Comparison of ENCODE assay signal across 14 mouse cellular contexts in genomic region chr5:130820021-130820648, GRCm38 (mm10).
DNase-seq lines count a peak whose midpoint lies in the region; ATAC-seq and TF ChIP-seq lines count a peak whose summit lies in the region.
"Had no signal": no experiment of that assay in that cellular context is flagged by ENCODE, and none has a peak within 500 bp of the region (broad histone marks: within the 10 kb centered on the region; RNA-seq: fewer than 3 reads in every experiment).

No protein-coding gene starts in this region.

- WGBS in heart, embryonic 12.5 days = 56% methylated on average over 4 of the region's 4 CpGs

- H3K27me3 ChIP-seq in heart, embryonic 12.5 days (replicated peaks) = no peaks in the 10 kb centered on the region
- H3K27me3 ChIP-seq: heart, embryonic 15.5 days; midbrain, embryonic 12.5 days had no signal

- peak; percentile 65 for TF ChIP-seq CTCF in layer of hippocampus, adult 2 months (conservative IDR thresholded peaks at IDR 0.05)

- no peak overlapping the region for H3K27ac ChIP-seq in heart, embryonic 12.5 days (ENCODE audit: poor library complexity, severe bottlenecking)
- H3K27ac ChIP-seq in layer of hippocampus, adult 2 months = peak overlapping the region; percentile 39; the same call in 1 of the 2 replicates
- H3K27ac ChIP-seq: heart, embryonic 15.5 days; midbrain, embryonic 12.5 days had no signal

- ATAC-seq in heart, embryonic 12.5 days (ENCODE audit: insufficient number of reproducible peaks, low FRiP score) = no peak
- ATAC-seq: liver, postnatal 0 days had no signal

- DNase-seq in heart, adult 11 months = peak; percentile 89
- DNase-seq in layer of hippocampus, adult 2 months (ENCODE audit: low spot score in 2 of 2) = no peak
- no peak for DNase-seq in layer of hippocampus, postnatal 10 days (ENCODE audit: low spot score in 2 of 2)
- DNase-seq in brain, adult 2 months (ENCODE audit: low read depth, low spot score) = peak; percentile 61
- peak; percentile 20 for DNase-seq in lung, postnatal 36 days
- DNase-seq in cerebellum, postnatal 25 days = no peak
- DNase-seq in gastrocnemius, adult 8-10 months (ENCODE audit: low spot score in 2 of 2) = no peak
- DNase-seq: B cell, adult 2 months; cerebellum, adult 2 months; liver, postnatal 0 days had no signal

- H3K9me3 ChIP-seq in heart, embryonic 12.5 days (replicated peaks) = peaks cover 7% of the 10 kb centered on the region; the same call in 1 of the 2 replicates
- H3K9me3 ChIP-seq: heart, embryonic 15.5 days; midbrain, embryonic 12.5 days had no signal

- H3K9ac ChIP-seq in heart, embryonic 12.5 days = no peak overlapping the region
- H3K9ac ChIP-seq: heart, embryonic 15.5 days; liver, postnatal 0 days; midbrain, embryonic 12.5 days had no signal

- no peak overlapping the region for H3K4me2 ChIP-seq in heart, embryonic 12.5 days
- H3K4me2 ChIP-seq: heart, embryonic 15.5 days; midbrain, embryonic 12.5 days had no signal

- no peaks in the 10 kb centered on the region for H3K36me3 ChIP-seq in heart, embryonic 12.5 days
- H3K36me3 ChIP-seq: heart, embryonic 15.5 days; midbrain, embryonic 12.5 days had no signal

- H3K4me1 ChIP-seq in heart, embryonic 12.5 days (replicated peaks) = no peaks in the 10 kb centered on the region
- H3K4me1 ChIP-seq: heart, embryonic 15.5 days; midbrain, embryonic 12.5 days had no signal

- no peak overlapping the region for H3K4me3 ChIP-seq in heart, embryonic 12.5 days
- no peak overlapping the region for H3K4me3 ChIP-seq in layer of hippocampus, adult 2 months
- H3K4me3 ChIP-seq: erythroblast, embryonic 14.5 days; heart, embryonic 15.5 days; midbrain, embryonic 12.5 days had no signal

Comparison
In these comparisons a context has a peak if more than half of its experiments do, and no peak if none do; other contexts are left out.
1. DNase-seq: peak in heart, adult 11 months (single experiment), brain, adult 2 months (single experiment) and lung, postnatal 36 days (single experiment); none in layer of hippocampus, adult 2 months (0 of 2), layer of hippocampus, postnatal 10 days (0 of 2), cerebellum, postnatal 25 days (0 of 2) and gastrocnemius, adult 8-10 months (0 of 2).